Comparison of ENCODE assay signal across 14 mouse cellular contexts in genomic region chr2:165944576-165945351, GRCm38 (mm10). TPM values are rescaled to one million over a fixed set of nuclear protein-coding genes. Genes with fewer than 3 reads are reported as not detected.
A peak's percentile ranks its signal among the peaks of the same experiment; 100 is the strongest.
DNase-seq lines count a peak whose midpoint lies in the region; ATAC-seq and TF ChIP-seq lines count a peak whose summit lies in the region.
"Had no signal": no experiment of that assay in that cellular context is flagged by ENCODE, and none has a peak within 500 bp of the region (broad histone marks: within the 10 kb centered on the region; RNA-seq: fewer than 3 reads in every experiment).

No protein-coding gene starts in this region.

- H3K27ac ChIP-seq in heart, embryonic 16.5 days (ENCODE audit: low read length), result 0 out of 2 replicates have a peak overlapping the region, but pooled peaks have one; percentile 4
- H3K27ac ChIP-seq in liver, embryonic 15.5 days (replicated peaks), result peak overlapping the region; percentile 67
- H3K27ac ChIP-seq: hindbrain, embryonic 13.5 days; stomach, embryonic 15.5 days had no signal

- H3K9me3 ChIP-seq in heart, embryonic 16.5 days (replicated peaks; ENCODE audit: control insufficient read depth, low read length), result peaks cover 7% of the 10 kb centered on the region
- no peaks in the 10 kb centered on the region for H3K9me3 ChIP-seq in G1E (replicated peaks)
- no peaks in the 10 kb centered on the region for H3K9me3 ChIP-seq in liver, embryonic 15.5 days (replicated peaks)
- H3K9me3 ChIP-seq: hindbrain, embryonic 13.5 days; stomach, embryonic 15.5 days had no signal

- no peaks in the 10 kb centered on the region for H3K36me3 ChIP-seq in heart, embryonic 16.5 days (ENCODE audit: control insufficient read depth, insufficient read depth)
- H3K36me3 ChIP-seq in G1E (replicated peaks), result no peaks in the 10 kb centered on the region
- no peaks in the 10 kb centered on the region for H3K36me3 ChIP-seq in liver, embryonic 15.5 days (replicated peaks)
- H3K36me3 ChIP-seq: hindbrain, embryonic 13.5 days; stomach, embryonic 15.5 days had no signal

- H3K4me2 ChIP-seq in heart, embryonic 16.5 days (ENCODE audit: low read depth, low read length), result no peak overlapping the region
- peak overlapping the region; percentile 35 for H3K4me2 ChIP-seq in liver, embryonic 15.5 days
- H3K4me2 ChIP-seq: hindbrain, embryonic 13.5 days; stomach, embryonic 15.5 days had no signal

- no peaks in the 10 kb centered on the region for H3K27me3 ChIP-seq in heart, embryonic 16.5 days (ENCODE audit: control insufficient read depth, insufficient read depth, low read length)
- H3K27me3 ChIP-seq in G1E (ENCODE audit: insufficient read depth, low read length), result no peaks in the 10 kb centered on the region
- H3K27me3 ChIP-seq in liver, embryonic 15.5 days, result no peaks in the 10 kb centered on the region
- H3K27me3 ChIP-seq: hindbrain, embryonic 13.5 days; stomach, embryonic 15.5 days had no signal

- no peak overlapping the region for H3K9ac ChIP-seq in heart, embryonic 16.5 days (ENCODE audit: low read length)
- H3K9ac ChIP-seq in liver, embryonic 15.5 days, result no peak overlapping the region
- H3K9ac ChIP-seq: hindbrain, embryonic 13.5 days; stomach, embryonic 15.5 days had no signal

- no peak for TF ChIP-seq CTCF in G1E (IDR thresholded peaks at IDR 0.05; ENCODE audit: low read depth, low read length)

- H3K4me3 ChIP-seq in heart, embryonic 16.5 days (ENCODE audit: low read length), result no peak overlapping the region
- H3K4me3 ChIP-seq in G1E (ENCODE audit: low read depth, low read length), result no peak overlapping the region
- no peak overlapping the region for H3K4me3 ChIP-seq in liver, embryonic 15.5 days (replicated peaks)
- H3K4me3 ChIP-seq: hindbrain, embryonic 13.5 days; stomach, embryonic 15.5 days had no signal

- no peak for ATAC-seq in heart, embryonic 16.5 days (replicated peaks; ENCODE audit: extremely low read depth, insufficient read depth, low FRiP score)
- ATAC-seq in G1E (ENCODE audit: extremely low read depth, insufficient number of reproducible peaks, low FRiP score, poor library complexity, severe bottlenecking), result peak; percentile 45
- ATAC-seq in liver, embryonic 15.5 days (ENCODE audit: insufficient read depth), result peak; percentile 82

- 74% methylated on average over 11 of the region's 11 CpGs for WGBS in heart, embryonic 16.5 days
- 52% methylated on average over 11 of the region's 11 CpGs for WGBS in liver, embryonic 15.5 days (ENCODE audit: insufficient replicate concordance)

- no peak for DNase-seq in heart, adult 8-10 months (ENCODE audit: low spot score)
- DNase-seq in G1E (ENCODE audit: low spot score), result no peak
- peak; percentile 60 for DNase-seq in ZHBTc4 (ENCODE audit: low read depth, low spot score)
- no peak for DNase-seq in lung, postnatal 14 days
- DNase-seq in urinary bladder, postnatal 10 days (ENCODE audit: low spot score), result no peak
- DNase-seq: cerebellum, adult 8-10 months; kidney, adult 9 months; lung, adult 2 months; midbrain, embryonic 14.5 days; thymus, postnatal 36 days had no signal

- H3K4me1 ChIP-seq in heart, embryonic 16.5 days (ENCODE audit: control insufficient read depth, insufficient read depth, low read length), result 0 out of 2 replicates have a peak, but pooled peaks cover 2% of the 10 kb centered on the region
- H3K4me1 ChIP-seq in G1E (ENCODE audit: insufficient read depth, low read depth, low read length), result peaks cover 6% of the 10 kb centered on the region
- H3K4me1 ChIP-seq in liver, embryonic 15.5 days (replicated peaks), result peaks cover 32% of the 10 kb centered on the region
- H3K4me1 ChIP-seq: hindbrain, embryonic 13.5 days; stomach, embryonic 15.5 days had no signal

RNA-seq across cellular contexts. Expression of gene Zmynd8, which starts 45.9 kb away (rescaled TPM):
- polyA plus RNA-seq in heart, embryonic 16.5 days (2015; fragmentation: Nextera tagmentation; extraction: Ambion mirVana), result 36.0 and 40.2 TPM in 2 replicates
- total RNA-seq in heart, adult 8-10 months (2022), result 10 to 100 TPM; 35.5 to 60.5 (median 45.4) TPM
- total RNA-seq in G1E (2014; fragmentation: Nextera tagmentation) (144 and 153 TPM in 2 replicates), G1E (2017) (42.5 and 54.5 TPM in 2 replicates)
- 69.5 and 82.4 TPM in 2 replicates for polyA plus RNA-seq in G1E (2012)
- polyA plus RNA-seq in liver, embryonic 15.5 days (2015; fragmentation: Nextera tagmentation; extraction: Ambion mirVana), result 19.1 and 24.6 TPM in 2 replicates

RNA-seq across cellular contexts. Expression of gene Ncoa3, which starts 47.7 kb away (rescaled TPM):
- 9.5 and 9.9 TPM in 2 replicates for polyA plus RNA-seq in heart, embryonic 16.5 days (2015; fragmentation: Nextera tagmentation; extraction: Ambion mirVana)
- 10 to 100 TPM; 24.3 to 30.2 (median 28.7) TPM for total RNA-seq in heart, adult 8-10 months (2022)
- 16.6 and 17.9 TPM in 2 replicates for total RNA-seq in G1E (2014; fragmentation: Nextera tagmentation)
- 13.6 and 14.6 TPM in 2 replicates for total RNA-seq in G1E (2017)
- 6.4 and 8.2 TPM in 2 replicates for polyA plus RNA-seq in G1E (2012)
- 3.5 and 3.7 TPM in 2 replicates for polyA plus RNA-seq in liver, embryonic 15.5 days (2015; fragmentation: Nextera tagmentation; extraction: Ambion mirVana)
